Mouse (Mus musculus): ENCODE measurements around the gene Lgi4. TPM values are rescaled to one million over a fixed set of nuclear protein-coding genes. Genes with fewer than 3 reads are reported as not detected.

Gene Lgi4
- polyA plus RNA-seq, 1 experiment from 2014 or later, result 0.20 TPM

- no peak overlapping the region for H3K4me3 ChIP-seq (ENCODE audit: low read depth, low read length)
- no peak overlapping the region for H3K9ac ChIP-seq (replicated peaks; ENCODE audit: low read depth)
- no peaks in the 10 kb centered on the region for H3K4me1 ChIP-seq (ENCODE audit: insufficient read depth, low read depth, low read length)
- TF ChIP-seq CTCF (IDR thresholded peaks at IDR 0.05) (no peak), EP300 (IDR thresholded peaks at IDR 0.05) (no peak)
- DNase-seq (ENCODE audit: low spot score) (no peak), ATAC-seq (no peak)
- H3K27ac ChIP-seq (ENCODE audit: low read length), result no peak overlapping the region
- no peaks in the 10 kb centered on the region for H3K36me3 ChIP-seq (ENCODE audit: insufficient read depth, low read length)
- WGBS, result 81% methylated on average over 14 of the region's 14 CpGs
- H3K27me3 ChIP-seq (replicated peaks; ENCODE audit: insufficient read depth, low read length), result no peaks in the 10 kb centered on the region
- H3K9me3 ChIP-seq (ENCODE audit: low read length), result no peaks in the 10 kb centered on the region
- H3K4me2 ChIP-seq (replicated peaks; ENCODE audit: low read depth, low read length), result no peak overlapping the region
Measured at GRCm38 (mm10) chr7:31069491-31069890, 10.3 kb downstream of the Lgi4 start.

GRCm38 (mm10) chr7:31070324-31070723 is 11.2 kb downstream of the Lgi4 start:
- no peaks in the 10 kb centered on the region for H3K27me3 ChIP-seq (replicated peaks; ENCODE audit: insufficient read depth, low read length)
- DNase-seq (ENCODE audit: low spot score) (no peak), ATAC-seq (no peak)
- 74% methylated on average over 6 of the region's 6 CpGs for WGBS
- no peak overlapping the region for H3K27ac ChIP-seq (ENCODE audit: low read length)
- H3K4me2 ChIP-seq (replicated peaks; ENCODE audit: low read depth, low read length), result no peak overlapping the region
- H3K4me1 ChIP-seq (ENCODE audit: insufficient read depth, low read depth, low read length), result no peaks in the 10 kb centered on the region
- no peak overlapping the region for H3K9ac ChIP-seq (replicated peaks; ENCODE audit: low read depth)
- no peaks in the 10 kb centered on the region for H3K36me3 ChIP-seq (ENCODE audit: insufficient read depth, low read length)
- no peaks in the 10 kb centered on the region for H3K9me3 ChIP-seq (ENCODE audit: low read length)
- no peak for TF ChIP-seq EP300 (IDR thresholded peaks at IDR 0.05)
- TF ChIP-seq CTCF (IDR thresholded peaks at IDR 0.05), result no peak
- H3K4me3 ChIP-seq (ENCODE audit: low read depth, low read length), result no peak overlapping the region

DNA sequence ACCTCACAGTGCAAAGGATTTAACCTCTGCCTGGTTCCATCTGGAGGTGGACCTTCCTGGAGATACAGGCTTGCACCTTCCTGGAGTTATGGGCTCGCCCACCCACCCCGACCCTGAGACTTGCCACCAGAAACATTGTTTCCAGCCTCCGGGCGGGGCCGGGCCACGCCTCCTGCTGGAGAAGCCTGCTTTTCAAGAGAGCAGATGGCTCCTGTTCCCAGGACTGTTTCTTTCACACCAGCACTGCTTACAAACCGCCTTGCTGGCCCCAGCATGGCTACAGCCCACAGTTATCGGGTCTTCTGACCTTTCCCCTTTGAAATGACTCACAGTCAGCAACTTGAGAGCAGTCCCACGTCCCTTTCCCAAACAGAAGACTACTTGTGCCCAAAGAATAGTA is 13.2 kb downstream of the Lgi4 start:
- WGBS, result 28% methylated on average over 9 of the region's 9 CpGs
- no peak overlapping the region for H3K4me3 ChIP-seq (ENCODE audit: low read depth, low read length)
- no peak for ATAC-seq

GRCm38 (mm10) chr7:31073546-31073945 is 14.4 kb downstream of the Lgi4 start:
- no peaks in the 10 kb centered on the region for H3K36me3 ChIP-seq (ENCODE audit: insufficient read depth, low read length)
- no peak overlapping the region for H3K9ac ChIP-seq (replicated peaks; ENCODE audit: low read depth)
- H3K4me2 ChIP-seq (replicated peaks; ENCODE audit: low read depth, low read length), result no peak overlapping the region
- H3K27ac ChIP-seq (ENCODE audit: low read length), result no peak overlapping the region
- TF ChIP-seq CTCF (IDR thresholded peaks at IDR 0.05) (no peak), EP300 (IDR thresholded peaks at IDR 0.05) (no peak)
- ATAC-seq, result no peak
- H3K9me3 ChIP-seq (ENCODE audit: low read length), result no peaks in the 10 kb centered on the region
- H3K4me3 ChIP-seq (ENCODE audit: low read depth, low read length), result no peak overlapping the region
- H3K27me3 ChIP-seq (replicated peaks; ENCODE audit: insufficient read depth, low read length), result no peaks in the 10 kb centered on the region
- H3K4me1 ChIP-seq (ENCODE audit: insufficient read depth, low read depth, low read length), result no peaks in the 10 kb centered on the region
- DNase-seq (ENCODE audit: low spot score), result no peak

More for the DNA sequence above, 13.2 kb downstream of the Lgi4 start:
- Histone ChIP-seq H3K36me3 (ENCODE audit: insufficient read depth, low read length) (no peaks in the 10 kb centered on the region), H3K4me2 (replicated peaks; ENCODE audit: low read depth, low read length) (no peak overlapping the region), H3K27ac (ENCODE audit: low read length) (no peak overlapping the region), H3K9ac (replicated peaks; ENCODE audit: low read depth) (no peak overlapping the region), H3K9me3 (ENCODE audit: low read length) (no peaks in the 10 kb centered on the region), H3K27me3 (replicated peaks; ENCODE audit: insufficient read depth, low read length) (no peaks in the 10 kb centered on the region), H3K4me1 (ENCODE audit: insufficient read depth, low read depth, low read length) (no peaks in the 10 kb centered on the region)
- no peak for DNase-seq (ENCODE audit: low spot score)
- TF ChIP-seq CTCF (IDR thresholded peaks at IDR 0.05) (no peak), EP300 (IDR thresholded peaks at IDR 0.05) (no peak)

DNA sequence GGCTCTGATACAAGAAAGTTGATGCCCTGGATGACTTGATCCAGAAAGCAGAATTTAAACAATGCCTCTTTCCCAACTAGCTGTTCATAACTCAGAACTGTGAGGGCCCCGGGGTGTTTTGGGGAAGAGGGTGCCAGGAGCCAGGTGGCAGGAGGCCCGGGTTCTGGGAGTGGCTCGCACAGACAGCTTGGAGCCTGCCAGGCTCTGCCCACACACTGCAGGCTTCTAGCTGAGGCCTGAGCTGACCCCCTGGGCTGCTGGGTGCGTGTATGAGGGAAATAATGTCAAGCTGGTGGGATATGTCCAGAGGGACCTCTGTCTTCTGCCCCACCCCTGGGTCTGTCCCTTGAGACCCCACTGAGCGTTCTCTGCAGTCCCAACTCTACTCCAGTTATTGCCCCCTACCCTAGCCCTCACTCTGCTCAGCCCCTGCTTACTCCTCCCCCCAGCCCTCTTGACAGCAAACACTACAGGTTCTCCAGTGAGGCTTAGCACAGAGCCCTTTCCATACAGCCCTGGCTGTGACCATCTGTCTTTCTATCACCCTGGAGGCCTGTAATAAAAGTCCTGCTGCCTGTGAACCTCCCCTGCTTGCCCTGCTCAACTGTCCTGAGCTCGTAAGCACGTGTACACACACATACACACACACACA is 15.0 kb downstream of the Lgi4 start:
- Histone ChIP-seq H3K9me3 (ENCODE audit: low read length) (no peaks in the 10 kb centered on the region), H3K27me3 (replicated peaks; ENCODE audit: insufficient read depth, low read length) (no peaks in the 10 kb centered on the region), H3K4me3 (ENCODE audit: low read depth, low read length) (no peak overlapping the region), H3K27ac (ENCODE audit: low read length) (no peak overlapping the region), H3K9ac (replicated peaks; ENCODE audit: low read depth) (no peak overlapping the region), H3K4me1 (ENCODE audit: insufficient read depth, low read depth, low read length) (no peaks in the 10 kb centered on the region), H3K4me2 (replicated peaks; ENCODE audit: low read depth, low read length) (no peak overlapping the region), H3K36me3 (ENCODE audit: insufficient read depth, low read length) (no peaks in the 10 kb centered on the region)
- TF ChIP-seq CTCF (IDR thresholded peaks at IDR 0.05) (no peak), EP300 (IDR thresholded peaks at IDR 0.05) (no peak)
- WGBS, result 58% methylated on average over 7 of the region's 7 CpGs
- ATAC-seq, result no peak
- DNase-seq (ENCODE audit: low spot score), result no peak

GRCm38 (mm10) chr7:31074713-31075069 is 15.5 kb downstream of the Lgi4 start:
- Histone ChIP-seq H3K4me3 (ENCODE audit: low read depth, low read length) (no peak overlapping the region), H3K36me3 (ENCODE audit: insufficient read depth, low read length) (no peaks in the 10 kb centered on the region), H3K27me3 (replicated peaks; ENCODE audit: insufficient read depth, low read length) (no peaks in the 10 kb centered on the region), H3K9me3 (ENCODE audit: low read length) (no peaks in the 10 kb centered on the region), H3K9ac (replicated peaks; ENCODE audit: low read depth) (no peak overlapping the region), H3K4me1 (ENCODE audit: insufficient read depth, low read depth, low read length) (no peaks in the 10 kb centered on the region), H3K27ac (ENCODE audit: low read length) (no peak overlapping the region), H3K4me2 (replicated peaks; ENCODE audit: low read depth, low read length) (no peak overlapping the region)
- 51% methylated on average over 5 of the region's 5 CpGs for whole genome bisulfite sequencing
- no peak for DNase-seq (ENCODE audit: low spot score)
- TF ChIP-seq CTCF (IDR thresholded peaks at IDR 0.05) (no peak), EP300 (IDR thresholded peaks at IDR 0.05) (no peak)
- ATAC-seq, result no peak

- no peak within 1 kb of the TSS for H3K9ac ChIP-seq (replicated peaks; ENCODE audit: low read depth)
- H3K27ac ChIP-seq (ENCODE audit: low read length), result no peak within 1 kb of the TSS
- H3K36me3 ChIP-seq (ENCODE audit: insufficient read depth, low read length), result no peaks in the 10 kb centered on the region
- TF ChIP-seq CTCF (IDR thresholded peaks at IDR 0.05), result no peak
- no peak for TF ChIP-seq EP300 (IDR thresholded peaks at IDR 0.05)
- ATAC-seq (peak; percentile 84), DNase-seq (ENCODE audit: low spot score) (peak; percentile 64)
- H3K4me2 ChIP-seq (replicated peaks; ENCODE audit: low read depth, low read length), result peak within 1 kb of the TSS; percentile 35
- WGBS, result 31% methylated on average over 5 of the region's 5 CpGs
- no peak within 1 kb of the TSS for H3K4me3 ChIP-seq (ENCODE audit: low read depth, low read length)
- H3K27me3 ChIP-seq (replicated peaks; ENCODE audit: insufficient read depth, low read length), result no peaks in the 10 kb centered on the region
- H3K9me3 ChIP-seq (ENCODE audit: low read length), result no peaks in the 10 kb centered on the region
- no peaks in the 10 kb centered on the region for H3K4me1 ChIP-seq (ENCODE audit: insufficient read depth, low read depth, low read length)
Measured at GRCm38 (mm10) chr7:31076492-31076891, 17.4 kb downstream of the Lgi4 start, which contains the start of gene Fxyd3. Gene Fxyd3 (minus strand): TSS chr7:31076704.
